Mouse (Mus musculus) heart, embryonic 16.5 days (tissue): ENCODE results near the gene Nfil3. TPM values are rescaled to one million over a fixed set of nuclear protein-coding genes. Genes with fewer than 3 reads are reported as not detected.

ENCODE experiments used
- ATAC-seq: fragments of 200-750 bp; cut with Nextera tagmentation; replicated peaks from 2 replicates; pipeline ENCODE4 v1.8.0; 2017; ENCODE audit warnings: moderate number of reproducible peaks; ENCODE audit not compliant: insufficient read depth, low FRiP score; ENCODE audit errors: extremely low read depth
- H3K27ac ChIP-seq: fragments of 300-500 bp; sonication (generic); 2 replicates; pipeline ENCODE4 v1.5.1; 2014; ENCODE audit warnings: mild to moderate bottlenecking, low read length, control low read depth, moderate library complexity
- H3K27me3 ChIP-seq: fragments of 300-500 bp; sonication (generic); 2 replicates; pipeline ENCODE4 v1.6.1; 2014; ENCODE audit warnings: low read length, mixed read lengths; ENCODE audit not compliant: control insufficient read depth, insufficient read depth
- H3K36me3 ChIP-seq: fragments of 300-500 bp; sonication (generic); 2 replicates; pipeline ENCODE4 v1.6.1; 2014; ENCODE audit not compliant: control insufficient read depth, insufficient read depth
- H3K4me1 ChIP-seq: fragments of 300-500 bp; sonication (generic); 2 replicates; pipeline ENCODE4 v1.6.1; 2014; ENCODE audit warnings: low read length, mixed read lengths; ENCODE audit not compliant: control insufficient read depth, insufficient read depth
- H3K4me2 ChIP-seq: fragments of 300-500 bp; sonication (generic); 2 replicates; pipeline ENCODE4 v1.6.1; 2014; ENCODE audit warnings: low read depth, mild to moderate bottlenecking, control low read depth, low read length
- H3K4me3 ChIP-seq: fragments of 300-500 bp; sonication (generic); 2 replicates; pipeline ENCODE4 v1.5.1; 2014; ENCODE audit warnings: mild to moderate bottlenecking, control low read depth, low read length
- H3K9ac ChIP-seq: fragments of 300-500 bp; sonication (generic); 2 replicates; pipeline ENCODE4 v1.6.1; 2014; ENCODE audit warnings: low read length, control low read depth
- H3K9me3 ChIP-seq: fragments of 300-500 bp; sonication (generic); replicated peaks from 2 replicates; pipeline ENCODE4 v1.6.1; 2016; ENCODE audit warnings: low read length; ENCODE audit not compliant: control insufficient read depth
- WGBS: fragments of 180-500 bp; shearing (Covaris S2); extraction: QIAGEN DNeasy Blood & Tissue Kit; methylation state at CpG from one replicate; pipeline ENCODE4 v1.1.7; 2014; 5-methylcytosine and 5-hydroxymethylcytosine counted together
- polyA plus RNA-seq: library from polyadenylated mRNA; unstranded; fragments of >200 nt; fragmentation: Nextera tagmentation; extraction: Ambion mirVana; gene quantifications from 2 replicates; pipeline ENCODE4 v1.2.1, GENCODE M21; 2015

Nfil3 gene
- 39.7 and 40.7 TPM in 2 replicates for polyA plus RNA-seq

- no peaks in the 10 kb centered on the region for H3K36me3 ChIP-seq
- peak within 1 kb of the TSS; percentile 98 for H3K4me2 ChIP-seq
- H3K4me1 ChIP-seq: peaks cover 22% of the 10 kb centered on the region
- peak within 1 kb of the TSS; percentile 95 for H3K9ac ChIP-seq
- peak within 1 kb of the TSS; percentile 97 for H3K27ac ChIP-seq
- H3K9me3 ChIP-seq: no peaks in the 10 kb centered on the region
- ATAC-seq: peak; percentile 92
- WGBS: under 1% methylated on average over 57 of the region's 79 CpGs
- H3K27me3 ChIP-seq: no peaks in the 10 kb centered on the region
- peak within 1 kb of the TSS; percentile 92 for H3K4me3 ChIP-seq
Observed at GRCm38 (mm10) chr13:52980951-52981421, at the start of gene Nfil3. Gene Nfil3, minus strand, starts transcription at chr13:52981073.

- WGBS: 40% methylated on average over 6 of the region's 6 CpGs
- no peak overlapping the region for H3K4me3 ChIP-seq
- 0 out of 2 replicates have a peak, but pooled peaks cover 2% of the 10 kb centered on the region for H3K4me1 ChIP-seq
- no peak overlapping the region for H3K27ac ChIP-seq
- H3K9ac ChIP-seq: no peak overlapping the region
- no peaks in the 10 kb centered on the region for H3K36me3 ChIP-seq
- no peak overlapping the region for H3K4me2 ChIP-seq
- no peak for ATAC-seq
- no peaks in the 10 kb centered on the region; the same call in 1 of the 2 replicates for H3K9me3 ChIP-seq
- H3K27me3 ChIP-seq: no peaks in the 10 kb centered on the region
Observed at GRCm38 (mm10) chr13:53024285-53024684, 43.4 kb upstream of the Nfil3 start.

- Histone ChIP-seq H3K4me2 (no peak overlapping the region), H3K36me3 (no peaks in the 10 kb centered on the region), H3K27me3 (no peaks in the 10 kb centered on the region), H3K9me3 (no peaks in the 10 kb centered on the region), H3K4me1 (peaks cover 11% of the 10 kb centered on the region), H3K9ac (no peak overlapping the region), H3K4me3 (no peak overlapping the region), H3K27ac (no peak overlapping the region)
- WGBS: 77% methylated on average over 3 of the region's 3 CpGs
- ATAC-seq: no peak
Observed at GRCm38 (mm10) chr13:53020282-53020681, 39.4 kb upstream of the Nfil3 start.

- Histone ChIP-seq H3K4me1 (peaks cover 11% of the 10 kb centered on the region), H3K27ac (no peak overlapping the region), H3K9me3 (no peaks in the 10 kb centered on the region), H3K27me3 (no peaks in the 10 kb centered on the region), H3K4me2 (no peak overlapping the region), H3K36me3 (no peaks in the 10 kb centered on the region), H3K4me3 (no peak overlapping the region), H3K9ac (no peak overlapping the region)
- no peak for ATAC-seq
- 79% methylated on average over 7 of the region's 9 CpGs for WGBS
Observed at GRCm38 (mm10) chr13:53019532-53019931, 38.7 kb upstream of the Nfil3 start.

GRCm38 (mm10) chr13:53018976-53019375, 38.1 kb upstream of the Nfil3 start:
- H3K4me1 ChIP-seq: peaks cover 9% of the 10 kb centered on the region
- H3K4me3 ChIP-seq: no peak overlapping the region
- 77% methylated on average over 6 of the region's 6 CpGs for WGBS

GRCm38 (mm10) chr13:53017983-53018382, 37.1 kb upstream of the Nfil3 start:
- Histone ChIP-seq H3K36me3 (no peaks in the 10 kb centered on the region), H3K27me3 (no peaks in the 10 kb centered on the region), H3K9ac (no peak overlapping the region), H3K4me3 (no peak overlapping the region), H3K27ac (peak overlapping the region; percentile 31; the same call in 1 of the 2 replicates), H3K4me2 (no peak overlapping the region), H3K9me3 (no peaks in the 10 kb centered on the region), H3K4me1 (peaks cover 9% of the 10 kb centered on the region)
- peak; percentile 18; the same call in 1 of the 2 replicates for ATAC-seq
- WGBS: 27% methylated on average over 6 of the region's 6 CpGs

More at GRCm38 (mm10) chr13:53018976-53019375, 38.1 kb upstream of the Nfil3 start:
- Histone ChIP-seq H3K27ac (no peak overlapping the region), H3K27me3 (no peaks in the 10 kb centered on the region), H3K36me3 (no peaks in the 10 kb centered on the region), H3K9me3 (no peaks in the 10 kb centered on the region), H3K4me2 (no peak overlapping the region), H3K9ac (no peak overlapping the region)
- no peak for ATAC-seq

- peaks cover 9% of the 10 kb centered on the region for H3K4me1 ChIP-seq
- H3K9me3 ChIP-seq: no peaks in the 10 kb centered on the region
- no peak for ATAC-seq
- H3K27ac ChIP-seq: no peak overlapping the region
- H3K4me2 ChIP-seq: no peak overlapping the region
- no peak overlapping the region for H3K4me3 ChIP-seq
- no peak overlapping the region for H3K9ac ChIP-seq
- no peaks in the 10 kb centered on the region for H3K36me3 ChIP-seq
- H3K27me3 ChIP-seq: no peaks in the 10 kb centered on the region
- WGBS: 78% methylated on average over 6 of the region's 6 CpGs
Observed at GRCm38 (mm10) chr13:53017117-53017516, 36.2 kb upstream of the Nfil3 start.

GRCm38 (mm10) chr13:53011426-53011825, 30.6 kb upstream of the Nfil3 start:
- Histone ChIP-seq H3K27ac (no peak overlapping the region), H3K4me1 (peaks cover 24% of the 10 kb centered on the region), H3K36me3 (no peaks in the 10 kb centered on the region), H3K9ac (no peak overlapping the region), H3K4me2 (no peak overlapping the region), H3K9me3 (no peaks in the 10 kb centered on the region), H3K27me3 (no peaks in the 10 kb centered on the region), H3K4me3 (no peak overlapping the region)
- ATAC-seq: no peak
- 40% methylated on average over 12 of the region's 12 CpGs for WGBS

- H3K4me1 ChIP-seq: peaks cover 21% of the 10 kb centered on the region
- no peak overlapping the region for H3K4me3 ChIP-seq
- no peaks in the 10 kb centered on the region for H3K36me3 ChIP-seq
- no peak overlapping the region for H3K4me2 ChIP-seq
- no peak overlapping the region for H3K9ac ChIP-seq
- peak; percentile 83 for ATAC-seq
- WGBS: 14% methylated on average over 7 of the region's 7 CpGs
- H3K27ac ChIP-seq: peak overlapping the region; percentile 80
- H3K27me3 ChIP-seq: no peaks in the 10 kb centered on the region
- no peaks in the 10 kb centered on the region for H3K9me3 ChIP-seq
Observed at GRCm38 (mm10) chr13:53008489-53009184, 27.8 kb upstream of the Nfil3 start.
